Mouse (Mus musculus): ENCODE results near the gene Gna14. TPM values are rescaled to one million over a fixed set of nuclear protein-coding genes. Genes with fewer than 3 reads are reported as not detected.

Gna14 gene
- polyA plus RNA-seq, 1 experiment from 2014 or later, result 2.5 TPM

DNA sequence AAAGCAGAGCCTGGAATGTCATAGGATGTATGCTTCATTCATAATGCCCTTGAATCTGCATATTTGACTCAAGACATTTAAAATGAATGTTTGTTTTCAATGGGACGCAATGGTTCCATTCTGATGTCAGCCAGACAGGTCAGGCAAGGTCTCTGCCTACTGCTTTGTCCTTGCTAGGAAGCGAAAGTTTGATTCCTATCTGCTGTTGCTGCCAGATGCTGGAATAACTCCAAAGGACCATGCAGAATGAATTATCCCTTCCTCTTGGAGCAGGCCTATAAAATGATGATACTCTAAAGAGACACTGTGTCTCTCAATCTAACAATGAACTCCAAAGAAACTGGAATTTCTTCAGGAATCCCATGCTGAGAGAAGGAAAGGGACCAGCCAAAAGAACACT, 10.0 kb upstream of the Gna14 start:
- ATAC-seq (replicated peaks; ENCODE audit: low FRiP score), result no peak
- H3K27ac ChIP-seq (ENCODE audit: low read depth, low read length), result no peak overlapping the region
- no peak overlapping the region for H3K9ac ChIP-seq (ENCODE audit: low read length)
- DNase-seq (ENCODE audit: low spot score), result no peak
- no peak overlapping the region for H3K4me2 ChIP-seq (ENCODE audit: low read depth, low read length, severe bottlenecking)
- H3K4me1 ChIP-seq (replicated peaks; ENCODE audit: control insufficient read depth, insufficient read depth, low read length), result no peaks in the 10 kb centered on the region
- no peaks in the 10 kb centered on the region for H3K36me3 ChIP-seq (ENCODE audit: control insufficient read depth, insufficient read depth, low read length)
- no peak overlapping the region for H3K4me3 ChIP-seq (ENCODE audit: low read depth, low read length)
- no peaks in the 10 kb centered on the region for H3K27me3 ChIP-seq (ENCODE audit: control insufficient read depth, insufficient read depth, low read length)
- H3K9me3 ChIP-seq (ENCODE audit: control insufficient read depth, low read length), result peaks cover 10% of the 10 kb centered on the region; the same call in 1 of the 2 replicates
- WGBS, result 90% methylated on average over 2 of the region's 2 CpGs

DNA sequence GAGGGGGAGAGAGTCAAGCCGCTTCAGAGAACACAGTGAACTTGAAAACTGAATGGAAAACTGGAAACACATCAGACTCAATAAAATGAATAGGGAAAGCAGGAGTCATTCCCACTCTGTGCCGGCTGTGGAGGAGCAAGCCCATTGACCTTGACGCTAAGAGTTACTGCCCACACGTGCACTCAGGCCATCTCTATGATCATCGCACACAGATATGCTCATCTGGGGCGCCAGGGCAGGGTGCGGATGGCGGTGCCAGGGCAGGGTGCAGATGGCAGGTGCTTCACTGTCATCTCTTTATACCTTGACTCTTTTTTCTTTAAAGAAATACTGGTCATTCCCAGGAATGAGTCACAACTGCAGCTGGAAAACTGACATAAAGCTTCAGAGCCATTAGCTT, 4.2 kb upstream of the Gna14 start:
- H3K36me3 ChIP-seq (ENCODE audit: control insufficient read depth, insufficient read depth, low read length), result no peaks in the 10 kb centered on the region
- no peak overlapping the region for H3K27ac ChIP-seq (ENCODE audit: low read depth, low read length)
- WGBS, result 80% methylated on average over 8 of the region's 8 CpGs
- H3K4me2 ChIP-seq (ENCODE audit: low read depth, low read length, severe bottlenecking), result no peak overlapping the region
- no peak overlapping the region for H3K9ac ChIP-seq (ENCODE audit: low read length)
- DNase-seq (ENCODE audit: low spot score) (no peak), ATAC-seq (replicated peaks; ENCODE audit: low FRiP score) (no peak)
- peaks cover 11% of the 10 kb centered on the region; the same call in 1 of the 2 replicates for H3K4me1 ChIP-seq (replicated peaks; ENCODE audit: control insufficient read depth, insufficient read depth, low read length)
- H3K9me3 ChIP-seq (ENCODE audit: control insufficient read depth, low read length), result peaks cover 10% of the 10 kb centered on the region; the same call in 1 of the 2 replicates
- peaks cover 9% of the 10 kb centered on the region for H3K27me3 ChIP-seq (ENCODE audit: control insufficient read depth, insufficient read depth, low read length)
- no peak overlapping the region for H3K4me3 ChIP-seq (ENCODE audit: low read depth, low read length)

DNA sequence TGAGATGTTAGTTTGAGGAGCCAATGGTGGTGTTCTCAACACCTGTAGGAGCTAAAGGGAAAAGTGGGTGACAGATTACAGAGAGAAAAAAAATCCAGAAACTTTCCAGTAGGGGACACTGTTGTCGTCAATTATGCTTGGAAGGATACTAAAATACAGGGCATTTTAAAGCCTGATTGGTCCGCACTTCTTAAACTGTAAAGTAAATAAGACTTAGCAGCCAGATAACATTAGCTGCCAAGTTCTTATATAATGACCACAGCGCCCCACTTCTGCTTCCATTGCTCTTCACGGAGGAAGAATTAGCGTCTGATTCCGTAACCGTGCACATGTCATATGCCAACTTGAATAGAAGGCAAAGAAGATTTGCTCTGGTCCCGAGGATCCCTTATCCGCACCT, 683 bp upstream of the Gna14 start:
- H3K4me3 ChIP-seq (ENCODE audit: low read depth, low read length), result peak overlapping the region; percentile 33; the same call in 1 of the 2 replicates
- H3K9ac ChIP-seq (ENCODE audit: low read length), result no peak overlapping the region
- no peaks in the 10 kb centered on the region for H3K36me3 ChIP-seq (ENCODE audit: control insufficient read depth, insufficient read depth, low read length)
- H3K27ac ChIP-seq (ENCODE audit: low read depth, low read length), result no peak overlapping the region
- no peaks in the 10 kb centered on the region for H3K9me3 ChIP-seq (ENCODE audit: control insufficient read depth, low read length)
- 23% methylated on average over 9 of the region's 9 CpGs for WGBS
- peaks cover 15% of the 10 kb centered on the region; the same call in 1 of the 2 replicates for H3K4me1 ChIP-seq (replicated peaks; ENCODE audit: control insufficient read depth, insufficient read depth, low read length)
- peaks cover 13% of the 10 kb centered on the region for H3K27me3 ChIP-seq (ENCODE audit: control insufficient read depth, insufficient read depth, low read length)
- ATAC-seq (replicated peaks; ENCODE audit: low FRiP score) (no peak), DNase-seq (ENCODE audit: low spot score) (no peak)
- H3K4me2 ChIP-seq (ENCODE audit: low read depth, low read length, severe bottlenecking), result peak overlapping the region; percentile 74

DNA sequence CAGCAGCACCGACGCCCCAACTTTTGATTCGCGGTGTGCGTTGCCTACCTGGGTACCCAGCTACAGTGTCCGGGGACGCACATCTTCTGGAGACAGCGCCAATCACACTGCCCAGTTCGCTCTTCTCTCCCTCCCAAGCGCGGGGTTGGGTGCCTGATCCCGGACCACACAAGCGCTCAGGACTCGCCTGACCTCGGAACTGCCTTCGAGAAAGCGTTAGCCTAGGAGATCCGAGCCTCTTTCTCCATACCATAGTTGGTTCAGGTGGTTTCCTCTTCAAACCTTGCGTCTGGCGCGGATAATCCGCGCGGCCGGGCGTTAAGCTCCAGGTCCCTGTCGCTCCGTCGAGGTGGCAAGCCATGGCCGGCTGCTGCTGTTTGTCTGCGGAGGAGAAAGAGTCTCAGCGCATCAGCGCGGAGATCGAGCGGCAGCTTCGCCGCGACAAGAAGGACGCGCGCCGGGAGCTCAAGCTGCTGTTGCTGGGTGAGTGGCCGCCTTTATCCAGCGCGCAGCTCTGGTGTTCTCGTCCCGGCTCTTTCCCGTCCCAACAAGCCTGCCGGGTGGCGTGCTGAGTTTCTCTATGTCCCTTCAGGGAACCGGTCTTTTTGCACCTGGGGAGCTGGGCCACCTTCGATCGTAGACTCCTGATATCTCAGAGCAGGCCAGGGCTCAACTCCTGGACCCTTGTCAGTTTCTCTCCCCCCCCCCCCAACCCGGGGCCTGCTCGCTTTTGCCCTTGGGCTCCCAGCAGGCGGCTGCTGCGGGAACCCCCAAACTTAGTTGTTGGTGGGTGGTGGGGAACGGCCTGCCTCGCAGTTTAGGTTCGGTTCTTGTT, 990 bp downstream of the Gna14 start:
- Histone ChIP-seq H3K27ac (ENCODE audit: low read depth, low read length) (no peak overlapping the region), H3K9ac (ENCODE audit: low read length) (peak overlapping the region; percentile 37), H3K4me2 (ENCODE audit: low read depth, low read length, severe bottlenecking) (peak overlapping the region; percentile 74), H3K4me3 (ENCODE audit: low read depth, low read length) (peak overlapping the region; percentile 33), H3K36me3 (ENCODE audit: control insufficient read depth, insufficient read depth, low read length) (no peaks in the 10 kb centered on the region), H3K4me1 (replicated peaks; ENCODE audit: control insufficient read depth, insufficient read depth, low read length) (peaks cover 15% of the 10 kb centered on the region; the same call in 1 of the 2 replicates), H3K27me3 (ENCODE audit: control insufficient read depth, insufficient read depth, low read length) (peaks cover 13% of the 10 kb centered on the region), H3K9me3 (ENCODE audit: control insufficient read depth, low read length) (no peaks in the 10 kb centered on the region)
- DNase-seq (ENCODE audit: low spot score), result peak; percentile 73
- under 1% methylated on average over 61 of the region's 61 CpGs for WGBS
- ATAC-seq (replicated peaks; ENCODE audit: low FRiP score), result peak; percentile 29; the same call in 1 of the 2 replicates

DNA sequence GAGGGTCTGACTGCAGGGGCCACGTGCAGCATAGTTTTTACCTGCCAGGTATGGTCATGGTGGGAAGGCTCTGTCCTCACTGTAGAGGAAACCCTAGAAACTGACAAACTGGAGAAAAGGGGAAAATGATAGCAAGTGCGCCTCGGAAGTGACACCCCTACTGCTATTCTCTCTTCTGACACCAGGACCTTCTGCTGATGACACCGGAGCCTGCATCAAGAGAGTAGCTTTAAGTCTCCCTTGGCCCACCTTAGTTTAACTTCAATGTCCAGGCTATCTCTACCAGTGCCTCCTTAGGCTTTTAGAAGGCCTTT, 1.6 kb downstream of the Gna14 start:
- peaks cover 13% of the 10 kb centered on the region for H3K27me3 ChIP-seq (ENCODE audit: control insufficient read depth, insufficient read depth, low read length)
- H3K4me2 ChIP-seq (ENCODE audit: low read depth, low read length, severe bottlenecking), result peak overlapping the region; percentile 74; the same call in 1 of the 2 replicates
- no peak overlapping the region for H3K9ac ChIP-seq (ENCODE audit: low read length)
- no peak for DNase-seq (ENCODE audit: low spot score)
- ATAC-seq (replicated peaks; ENCODE audit: low FRiP score), result no peak
- H3K27ac ChIP-seq (ENCODE audit: low read depth, low read length), result no peak overlapping the region
- H3K9me3 ChIP-seq (ENCODE audit: control insufficient read depth, low read length), result no peaks in the 10 kb centered on the region
- no peaks in the 10 kb centered on the region for H3K36me3 ChIP-seq (ENCODE audit: control insufficient read depth, insufficient read depth, low read length)
- no peak overlapping the region for H3K4me3 ChIP-seq (ENCODE audit: low read depth, low read length)
- WGBS, result 12% methylated on average over 4 of the region's 4 CpGs
- peaks cover 15% of the 10 kb centered on the region; the same call in 1 of the 2 replicates for H3K4me1 ChIP-seq (replicated peaks; ENCODE audit: control insufficient read depth, insufficient read depth, low read length)

DNA sequence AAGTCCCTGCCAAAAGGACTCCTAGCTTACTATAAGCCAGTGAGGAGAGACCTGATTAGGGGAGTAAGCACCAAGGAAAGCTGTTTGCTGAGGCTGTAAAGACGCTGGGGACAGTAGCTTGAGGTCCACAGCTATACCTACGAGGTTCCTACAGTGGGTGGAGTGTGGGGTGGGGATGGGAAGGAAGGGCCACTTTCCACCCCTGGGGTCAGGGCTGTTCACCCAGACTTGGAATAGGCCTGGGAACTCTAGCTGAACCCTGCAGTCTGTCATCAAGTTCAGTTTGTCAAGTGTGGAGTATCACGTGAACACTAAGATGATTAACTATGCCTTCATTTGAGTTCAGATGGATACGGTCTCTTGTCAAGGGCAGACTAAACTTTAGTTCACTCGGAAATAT, 2.3 kb downstream of the Gna14 start:
- Histone ChIP-seq H3K4me1 (replicated peaks; ENCODE audit: control insufficient read depth, insufficient read depth, low read length) (peaks cover 15% of the 10 kb centered on the region; the same call in 1 of the 2 replicates), H3K9ac (ENCODE audit: low read length) (no peak overlapping the region), H3K4me2 (ENCODE audit: low read depth, low read length, severe bottlenecking) (no peak overlapping the region), H3K4me3 (ENCODE audit: low read depth, low read length) (no peak overlapping the region), H3K27ac (ENCODE audit: low read depth, low read length) (no peak overlapping the region), H3K36me3 (ENCODE audit: control insufficient read depth, insufficient read depth, low read length) (no peaks in the 10 kb centered on the region), H3K27me3 (ENCODE audit: control insufficient read depth, insufficient read depth, low read length) (peaks cover 13% of the 10 kb centered on the region), H3K9me3 (ENCODE audit: control insufficient read depth, low read length) (no peaks in the 10 kb centered on the region)
- WGBS, result 51% methylated on average over 5 of the region's 5 CpGs
- ATAC-seq (replicated peaks; ENCODE audit: low FRiP score) (no peak), DNase-seq (ENCODE audit: low spot score) (no peak)

DNA sequence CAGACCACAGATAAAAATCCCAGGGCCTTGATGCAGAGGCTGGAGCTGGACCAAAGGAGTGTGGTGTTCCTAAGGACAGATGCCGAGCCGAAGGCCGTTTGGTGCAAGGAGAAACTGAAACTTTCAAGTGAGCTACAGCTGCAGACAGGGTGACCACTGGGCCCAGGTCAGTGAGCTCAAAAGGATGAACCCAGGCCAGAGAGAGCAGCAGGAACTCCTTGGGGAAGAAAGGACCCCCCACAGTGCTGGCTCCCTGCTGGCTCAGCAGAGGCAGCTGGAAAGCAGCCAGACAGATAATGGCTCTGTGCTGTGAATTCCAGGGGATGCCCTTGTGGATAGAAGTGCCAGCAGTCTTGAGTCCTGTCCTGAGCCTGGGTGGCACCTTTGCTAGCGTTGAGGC, 3.7 kb downstream of the Gna14 start:
- DNase-seq (ENCODE audit: low spot score), result no peak
- Histone ChIP-seq H3K27me3 (ENCODE audit: control insufficient read depth, insufficient read depth, low read length) (peaks cover 13% of the 10 kb centered on the region), H3K36me3 (ENCODE audit: control insufficient read depth, insufficient read depth, low read length) (no peaks in the 10 kb centered on the region), H3K9ac (ENCODE audit: low read length) (no peak overlapping the region), H3K9me3 (ENCODE audit: control insufficient read depth, low read length) (no peaks in the 10 kb centered on the region), H3K4me1 (replicated peaks; ENCODE audit: control insufficient read depth, insufficient read depth, low read length) (peaks cover 15% of the 10 kb centered on the region; the same call in 1 of the 2 replicates), H3K4me3 (ENCODE audit: low read depth, low read length) (no peak overlapping the region), H3K4me2 (ENCODE audit: low read depth, low read length, severe bottlenecking) (no peak overlapping the region), H3K27ac (ENCODE audit: low read depth, low read length) (no peak overlapping the region)
- no peak for ATAC-seq (replicated peaks; ENCODE audit: low FRiP score)
- 50% methylated on average over 4 of the region's 4 CpGs for WGBS

DNA sequence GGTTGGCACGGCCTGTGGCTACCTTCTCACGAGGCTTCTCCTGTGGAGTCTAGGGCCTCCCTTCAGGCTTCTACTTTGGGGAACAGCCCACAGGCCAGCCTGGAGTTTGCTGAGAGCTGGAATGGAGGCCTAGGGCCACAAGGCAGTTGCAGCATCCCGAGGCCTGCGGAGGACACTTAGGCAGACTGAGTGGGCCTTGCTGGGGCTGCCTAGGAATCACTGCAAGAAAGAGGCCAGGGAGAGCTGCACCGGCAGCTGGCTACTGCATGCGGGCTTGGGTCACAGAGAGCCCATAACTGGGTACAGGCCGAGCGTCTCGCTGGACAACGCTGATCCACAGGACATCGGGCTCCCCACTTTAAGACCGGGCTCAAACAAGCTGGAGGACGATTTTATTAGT, 4.3 kb downstream of the Gna14 start:
- H3K4me2 ChIP-seq (ENCODE audit: low read depth, low read length, severe bottlenecking), result no peak overlapping the region
- H3K4me3 ChIP-seq (ENCODE audit: low read depth, low read length), result no peak overlapping the region
- H3K9me3 ChIP-seq (ENCODE audit: control insufficient read depth, low read length), result no peaks in the 10 kb centered on the region
- H3K4me1 ChIP-seq (replicated peaks; ENCODE audit: control insufficient read depth, insufficient read depth, low read length), result peaks cover 15% of the 10 kb centered on the region; the same call in 1 of the 2 replicates
- H3K36me3 ChIP-seq (ENCODE audit: control insufficient read depth, insufficient read depth, low read length), result no peaks in the 10 kb centered on the region
- WGBS, result 57% methylated on average over 13 of the region's 13 CpGs
- H3K27ac ChIP-seq (ENCODE audit: low read depth, low read length), result no peak overlapping the region
- ATAC-seq (replicated peaks; ENCODE audit: low FRiP score) (no peak), DNase-seq (ENCODE audit: low spot score) (peak; percentile 55)
- no peak overlapping the region for H3K9ac ChIP-seq (ENCODE audit: low read length)
- H3K27me3 ChIP-seq (ENCODE audit: control insufficient read depth, insufficient read depth, low read length), result peaks cover 13% of the 10 kb centered on the region

DNA sequence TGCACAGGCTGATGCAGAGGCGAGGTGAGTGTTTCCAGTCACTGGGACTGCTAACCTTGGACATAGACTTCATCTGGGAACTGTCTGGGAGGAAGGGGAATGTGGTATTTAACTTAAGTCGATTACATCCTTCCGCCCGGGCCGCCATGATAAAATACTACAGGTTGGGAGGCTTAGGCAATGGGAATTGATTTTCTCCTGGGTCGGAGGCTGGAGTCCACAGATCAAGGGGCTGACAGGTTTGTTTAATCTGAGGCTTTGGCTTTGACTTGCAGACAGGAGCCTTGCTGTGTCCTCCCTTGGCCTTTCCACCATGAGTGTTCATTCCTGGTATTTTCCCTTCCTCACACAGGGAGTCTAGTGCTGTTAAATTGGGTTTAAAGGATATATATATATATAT, 5.8 kb downstream of the Gna14 start:
- ATAC-seq (replicated peaks; ENCODE audit: low FRiP score), result no peak
- H3K4me2 ChIP-seq (ENCODE audit: low read depth, low read length, severe bottlenecking), result no peak overlapping the region
- WGBS, result 97% methylated on average over 6 of the region's 6 CpGs
- H3K9me3 ChIP-seq (ENCODE audit: control insufficient read depth, low read length), result no peaks in the 10 kb centered on the region
- peaks cover 5% of the 10 kb centered on the region; the same call in 1 of the 2 replicates for H3K4me1 ChIP-seq (replicated peaks; ENCODE audit: control insufficient read depth, insufficient read depth, low read length)
- no peak overlapping the region for H3K27ac ChIP-seq (ENCODE audit: low read depth, low read length)
- no peak overlapping the region for H3K4me3 ChIP-seq (ENCODE audit: low read depth, low read length)
- peaks cover 4% of the 10 kb centered on the region for H3K27me3 ChIP-seq (ENCODE audit: control insufficient read depth, insufficient read depth, low read length)
- H3K36me3 ChIP-seq (ENCODE audit: control insufficient read depth, insufficient read depth, low read length), result no peaks in the 10 kb centered on the region
- no peak for DNase-seq (ENCODE audit: low spot score)
- H3K9ac ChIP-seq (ENCODE audit: low read length), result no peak overlapping the region
